9 mouse cellular contexts compared by ENCODE assay signal in genomic region chr8:128594780-128595179, GRCm38 (mm10).
DNase-seq lines count a peak whose midpoint lies in the region; ATAC-seq lines count a peak whose summit lies in the region.
"Had no signal": no experiment of that assay in that cellular context is flagged by ENCODE, and none has a peak within 500 bp of the region (broad histone marks: within the 10 kb centered on the region; RNA-seq: fewer than 3 reads in every experiment).

No protein-coding gene starts in this region.

- no peaks in the 10 kb centered on the region for H3K9me3 ChIP-seq in forebrain, embryonic 11.5 days (ENCODE audit: control insufficient read depth, low read length)

- DNase-seq in cerebellum, postnatal 10 days, result peak; percentile 2 to 6
- DNase-seq in cerebellum, adult 11 months, result no peak
- peak; percentile 5 for DNase-seq in testis, postnatal 14 days (ENCODE audit: low spot score)
- DNase-seq in testis, postnatal 10 days (ENCODE audit: low spot score), result no peak
- DNase-seq in retina, embryonic 14.5 days (ENCODE audit: low spot score), result peak; percentile 12
- DNase-seq in forebrain, embryonic 11.5 days (ENCODE audit: low spot score), result no peak

- H3K4me1 ChIP-seq in forebrain, embryonic 11.5 days (replicated peaks; ENCODE audit: control insufficient read depth, insufficient read depth, low read length), result no peaks in the 10 kb centered on the region

- H3K4me3 ChIP-seq in forebrain, embryonic 11.5 days (ENCODE audit: low read depth, low read length), result no peak overlapping the region

- H3K36me3 ChIP-seq in forebrain, embryonic 11.5 days (ENCODE audit: control insufficient read depth, insufficient read depth, low read length), result no peaks in the 10 kb centered on the region

- WGBS in forebrain, embryonic 11.5 days, result 50% methylated on average over 1 of the region's 1 CpGs

- peak; percentile 65 to 74 for ATAC-seq in hematopoietic stem cell, adult 5-6 weeks (replicated peaks in 1 of 2; ENCODE audit: insufficient read depth in 1 of 2, low FRiP score in 2 of 2, low TSS enrichment in 1 of 2, low read depth in 1 of 2, poor library complexity in 2 of 2, severe bottlenecking in 2 of 2)
- no peak for ATAC-seq in activated CD4-positive, CD25-positive, alpha-beta regulatory T cell, adult 4 months
- ATAC-seq in forebrain, embryonic 11.5 days (replicated peaks; ENCODE audit: low FRiP score), result no peak

- no peak overlapping the region for H3K9ac ChIP-seq in forebrain, embryonic 11.5 days (ENCODE audit: low read length)

- H3K4me2 ChIP-seq in forebrain, embryonic 11.5 days (ENCODE audit: low read depth, low read length, severe bottlenecking), result no peak overlapping the region

- H3K27ac ChIP-seq in forebrain, embryonic 11.5 days (ENCODE audit: low read depth, low read length), result no peak overlapping the region
- H3K27ac ChIP-seq: macrophage had no signal

- no peaks in the 10 kb centered on the region for H3K27me3 ChIP-seq in forebrain, embryonic 11.5 days (ENCODE audit: control insufficient read depth, insufficient read depth, low read length)

Comparison
In these comparisons a context has a peak if more than half of its experiments do, and no peak if none do; other contexts are left out.
1. DNase-seq: peak in cerebellum, postnatal 10 days (2 of 2), testis, postnatal 14 days (single experiment) and retina, embryonic 14.5 days (single experiment); none in cerebellum, adult 11 months (single experiment), testis, postnatal 10 days (single experiment) and forebrain, embryonic 11.5 days (single experiment).
2. ATAC-seq: peak in hematopoietic stem cell, adult 5-6 weeks (2 of 2); none in activated CD4-positive, CD25-positive, alpha-beta regulatory T cell, adult 4 months (single experiment) and forebrain, embryonic 11.5 days (single experiment).